ENCODE assay signal across 13 mouse cellular contexts in genomic region chr3:107703675-107704370, GRCm38 (mm10). TPM values are rescaled to one million over a fixed set of nuclear protein-coding genes. Genes with fewer than 3 reads are reported as not detected.
DNase-seq lines count a peak whose midpoint lies in the region; ATAC-seq and TF ChIP-seq lines count a peak whose summit lies in the region.
"Had no signal": no experiment of that assay in that cellular context is flagged by ENCODE, and none has a peak within 500 bp of the region (broad histone marks: within the 10 kb centered on the region; RNA-seq: fewer than 3 reads in every experiment).

No protein-coding gene starts in this region.

- DNase-seq in lung, postnatal 10 days, result peak; percentile 24
- DNase-seq in lung, adult 2 months, result no peak
- DNase-seq in gastrocnemius, postnatal 10 days, result peak; percentile 33
- peak; percentile 69 for DNase-seq in skeletal muscle tissue, adult 2 months (ENCODE audit: low read depth, low spot score)
- DNase-seq in frontal cortex, postnatal 14 days (ENCODE audit: low spot score in 2 of 2), result no peak
- no peak for DNase-seq in spleen, postnatal 36 days (ENCODE audit: low spot score in 2 of 2)
- DNase-seq: cerebellum, adult 11-12 months; kidney, adult 2 months; liver, postnatal 0 days had no signal

- peaks cover 2% of the 10 kb centered on the region for H3K4me1 ChIP-seq in lung, adult 2 months (ENCODE audit: control insufficient read depth, insufficient read depth, low read length)
- H3K4me1 ChIP-seq in heart, embryonic 15.5 days (replicated peaks), result peaks cover 15% of the 10 kb centered on the region
- H3K4me1 ChIP-seq: limb, embryonic 12.5 days had no signal

- no peak for TF ChIP-seq CTCF in lung, adult 2 months (IDR thresholded peaks at IDR 0.05; ENCODE audit: insufficient read depth, low read length)

- no peak for ATAC-seq in heart, embryonic 15.5 days (replicated peaks; ENCODE audit: insufficient number of reproducible peaks, insufficient read depth, low FRiP score, low read depth)
- ATAC-seq: liver, postnatal 0 days had no signal

- WGBS in lung, adult 2 months, result 67% methylated on average over 7 of the region's 7 CpGs
- 82% methylated on average over 7 of the region's 7 CpGs for WGBS in heart, embryonic 15.5 days

- H3K4me3 ChIP-seq in lung, adult 2 months (replicated peaks; ENCODE audit: extremely low read depth, low read depth, low read length), result no peak overlapping the region
- no peak overlapping the region for H3K4me3 ChIP-seq in heart, embryonic 15.5 days
- H3K4me3 ChIP-seq: left cerebral cortex, adult 2 months; limb, embryonic 12.5 days had no signal

- peak overlapping the region; percentile 64 for H3K27ac ChIP-seq in heart, embryonic 15.5 days
- H3K27ac ChIP-seq: hindbrain, embryonic 14.5 days; left cerebral cortex, adult 2 months; limb, embryonic 12.5 days had no signal

- no peak for TF ChIP-seq POLR2A in lung, adult 2 months (IDR thresholded peaks at IDR 0.05; ENCODE audit: borderline replicate concordance, extremely low read depth, low read depth, low read length)

- H3K36me3 ChIP-seq in heart, embryonic 15.5 days, result no peaks in the 10 kb centered on the region
- H3K36me3 ChIP-seq: limb, embryonic 12.5 days had no signal

- H3K9me3 ChIP-seq in heart, embryonic 15.5 days (replicated peaks), result no peaks in the 10 kb centered on the region
- H3K9me3 ChIP-seq: limb, embryonic 12.5 days had no signal

- H3K4me2 ChIP-seq in heart, embryonic 15.5 days, result no peak overlapping the region
- H3K4me2 ChIP-seq: hindbrain, embryonic 14.5 days; limb, embryonic 12.5 days had no signal

- no peak overlapping the region for H3K9ac ChIP-seq in heart, embryonic 15.5 days
- H3K9ac ChIP-seq: hindbrain, embryonic 14.5 days; limb, embryonic 12.5 days; liver, postnatal 0 days had no signal

- no peaks in the 10 kb centered on the region for H3K27me3 ChIP-seq in heart, embryonic 15.5 days
- H3K27me3 ChIP-seq: limb, embryonic 12.5 days had no signal

RNA-seq across cellular contexts. Expression of gene Ahcyl1, which starts 7.5 kb away (rescaled TPM):
- 33.7 and 53.1 TPM in 2 replicates for polyA plus RNA-seq in lung, adult 2 months (2012; rRNA removed)
- 10 to 100 TPM; 47.4 to 53.9 TPM for total RNA-seq in gastrocnemius, postnatal 10 days (2021)
- 47.3 and 54.6 TPM in 2 replicates for polyA plus RNA-seq in heart, embryonic 15.5 days (2015; fragmentation: Nextera tagmentation; extraction: Ambion mirVana)

RNA-seq across cellular contexts. Expression of gene Csf1, which starts 56.4 kb away (rescaled TPM):
- polyA plus RNA-seq in lung, adult 2 months (2012; rRNA removed), result 27.8 and 32.5 TPM in 2 replicates
- 10 to 100 TPM; 14.2 to 21.4 TPM for total RNA-seq in gastrocnemius, postnatal 10 days (2021)
- polyA plus RNA-seq in heart, embryonic 15.5 days (2015; fragmentation: Nextera tagmentation; extraction: Ambion mirVana), result 8.0 and 11.2 TPM in 2 replicates

Comparison
In these comparisons a context has a peak if more than half of its experiments do, and no peak if none do; other contexts are left out.
1. DNase-seq: peak in lung, postnatal 10 days (single experiment), gastrocnemius, postnatal 10 days (single experiment) and skeletal muscle tissue, adult 2 months (single experiment); none in lung, adult 2 months (single experiment), frontal cortex, postnatal 14 days (0 of 2) and spleen, postnatal 36 days (0 of 2).